Mouse (Mus musculus) small intestine, adult 2 months (tissue): Measurements from ENCODE around the gene Brinp1. TPM values are rescaled to one million over a fixed set of nuclear protein-coding genes. Genes with fewer than 3 reads are reported as not detected.

Experiments
- H3K27ac ChIP-seq: fragments of 200-500 bp; 2 replicates; pipeline ENCODE4 v1.5.1; 2012; ENCODE audit warnings: low read depth, low read length, control low read depth, inconsistent platforms; ENCODE audit not compliant: insufficient read depth
- H3K27me3 ChIP-seq: fragments of 200-500 bp; 2 replicates; pipeline ENCODE4 v1.6.1; 2012; ENCODE audit warnings: mild to moderate bottlenecking, moderate library complexity, low read length, inconsistent platforms; ENCODE audit not compliant: control insufficient read depth, insufficient read depth
- H3K36me3 ChIP-seq: fragments of 200-500 bp; 2 replicates; pipeline ENCODE4 v1.6.1; 2012; ENCODE audit warnings: mild to moderate bottlenecking, low read length, control low read depth, inconsistent platforms; ENCODE audit not compliant: control insufficient read depth, insufficient read depth
- H3K4me1 ChIP-seq: fragments of 200-500 bp; 2 replicates; pipeline ENCODE4 v1.6.1; 2012; ENCODE audit warnings: low read length, inconsistent platforms, mixed read lengths; ENCODE audit not compliant: control insufficient read depth, insufficient read depth, insufficient read length
- H3K4me3 ChIP-seq: fragments of 200-500 bp; 2 replicates; pipeline ENCODE4 v1.5.1; 2012; ENCODE audit warnings: low read depth, mild to moderate bottlenecking, control low read depth, inconsistent platforms, low read length, moderate library complexity
- CTCF ChIP-seq: fragments of 200-500 bp; IDR thresholded peaks from 2 replicates; pipeline ENCODE4 v1.5.1; 2012; ENCODE audit warnings: low read depth, mild to moderate bottlenecking, control low read depth, inconsistent platforms, low read length, moderate library complexity, mixed read lengths; ENCODE audit not compliant: insufficient replicate concordance, insufficient read length; ENCODE audit errors: extremely low read depth
- POLR2A ChIP-seq: fragments of 200-500 bp; IDR thresholded peaks from 2 replicates; pipeline ENCODE4 v1.6.1; 2012; ENCODE audit warnings: low read depth, mild to moderate bottlenecking, control low read depth, inconsistent platforms, low read length, moderate library complexity
- WGBS: fragments of 180-500 bp; shearing (Covaris S2); methylation state at CpG from one replicate; pipeline ENCODE4 v1.1.7; 2018; 5-methylcytosine and 5-hydroxymethylcytosine counted together
- polyA plus RNA-seq: library from polyadenylated mRNA; depleted of rRNA; stranded (reverse); fragments of >200 nt; gene quantifications from 2 replicates; pipeline ENCODE4 v1.2.3, GENCODE M21; 2012

Gene Brinp1
- polyA plus RNA-seq, 1 experiment = 0.03 TPM

DNA sequence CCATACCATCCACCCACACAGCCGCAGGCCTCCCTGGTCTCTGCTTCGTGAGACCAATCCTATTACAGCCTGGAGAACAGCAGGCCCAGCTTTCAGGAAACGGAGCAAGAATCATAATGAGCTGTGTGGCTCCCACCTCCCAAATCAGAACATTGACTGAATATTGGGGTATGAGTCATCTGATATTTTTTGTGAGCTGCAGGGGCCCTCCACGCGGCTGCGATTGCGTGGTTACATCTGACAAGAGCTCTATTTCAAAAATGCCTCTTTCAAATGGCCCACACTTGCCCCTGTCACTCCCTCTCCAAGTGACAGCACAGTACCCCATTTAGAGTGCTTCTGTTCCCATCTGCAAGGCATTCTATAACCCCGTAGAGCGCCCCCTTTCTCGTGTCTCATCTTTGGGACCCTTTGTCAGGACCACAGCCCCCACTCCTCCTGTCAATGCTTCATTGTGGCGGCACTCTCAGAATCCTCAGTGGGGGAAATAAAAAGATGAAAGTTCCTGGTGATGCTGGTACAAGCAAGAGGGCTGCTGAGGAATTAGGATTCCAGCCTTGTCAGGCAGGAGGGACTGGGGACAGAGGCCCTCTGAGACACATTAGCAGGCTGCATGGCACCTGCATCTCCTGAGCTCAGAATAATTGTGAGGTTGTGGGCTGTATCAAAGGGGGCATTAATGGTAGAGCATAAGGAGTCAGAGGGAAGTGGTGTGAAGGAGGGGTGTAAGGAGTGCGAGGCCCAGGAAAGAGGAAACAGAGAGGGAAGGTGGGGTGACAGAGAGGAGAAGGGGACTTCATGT lies 188.2 kb downstream of the Brinp1 start:
- no peaks in the 10 kb centered on the region for H3K4me1 ChIP-seq
- H3K27me3 ChIP-seq = no peaks in the 10 kb centered on the region
- no peak overlapping the region for H3K27ac ChIP-seq
- TF ChIP-seq POLR2A (no peak), CTCF (no peak)
- H3K4me3 ChIP-seq = no peak overlapping the region
- no peaks in the 10 kb centered on the region for H3K36me3 ChIP-seq
- WGBS = 90% methylated on average over 12 of the region's 12 CpGs

DNA sequence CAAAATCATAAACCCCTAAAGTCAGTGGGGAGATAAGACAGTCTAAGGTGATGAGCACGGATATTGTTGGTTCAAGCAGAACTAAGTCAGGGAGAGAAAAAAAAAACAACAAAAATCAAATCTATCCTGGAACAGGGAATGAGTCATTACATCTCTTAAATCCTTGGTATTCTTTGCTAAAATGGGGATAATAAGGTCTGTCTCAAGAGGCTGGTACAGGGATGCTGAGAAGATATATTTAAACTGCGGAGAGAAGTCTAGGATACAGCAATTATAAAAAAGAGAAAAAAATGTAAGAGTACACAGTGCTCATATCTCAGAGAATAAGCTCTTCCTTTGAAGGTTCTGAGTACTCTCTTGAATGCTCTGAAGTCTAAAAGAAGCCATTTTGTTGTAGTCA lies 189.3 kb downstream of the Brinp1 start:
- no peak overlapping the region for H3K4me3 ChIP-seq
- no peak for TF ChIP-seq CTCF
- no peak for TF ChIP-seq POLR2A
- no peaks in the 10 kb centered on the region for H3K4me1 ChIP-seq
- no peaks in the 10 kb centered on the region for H3K36me3 ChIP-seq
- H3K27ac ChIP-seq = no peak overlapping the region
- no peaks in the 10 kb centered on the region for H3K27me3 ChIP-seq
- 87% methylated on average over 2 of the region's 2 CpGs for WGBS

DNA sequence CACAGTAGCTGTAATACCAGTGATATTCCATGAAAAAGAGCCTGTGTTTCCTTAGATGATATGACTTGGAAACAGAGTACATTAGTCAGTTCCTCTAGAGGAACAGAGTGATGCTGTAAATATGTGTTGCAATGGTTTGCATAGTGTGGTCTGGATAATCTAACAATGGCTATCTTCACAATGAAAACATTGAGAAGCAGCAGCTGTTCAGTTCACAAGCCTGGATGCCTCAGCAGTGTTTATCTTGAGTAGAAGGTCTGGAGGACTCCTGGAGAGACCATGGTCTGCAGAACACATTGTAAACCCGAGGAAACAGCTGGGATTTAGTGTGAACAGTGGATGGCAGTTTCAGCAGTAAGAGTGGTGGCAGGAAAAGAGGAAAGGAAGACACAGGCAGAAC lies 233.2 kb downstream of the Brinp1 start:
- H3K27ac ChIP-seq = no peak overlapping the region
- TF ChIP-seq CTCF = no peak
- no peak for TF ChIP-seq POLR2A
- H3K36me3 ChIP-seq = no peaks in the 10 kb centered on the region
- H3K4me3 ChIP-seq = no peak overlapping the region
- WGBS = 2% methylated on average over 1 of the region's 1 CpGs
- no peaks in the 10 kb centered on the region for H3K27me3 ChIP-seq
- no peaks in the 10 kb centered on the region for H3K4me1 ChIP-seq
